Mouse (Mus musculus) naive thymus-derived CD4-positive, alpha-beta T cell, adult 5 months (primary cell): Measurements from ENCODE around the gene Gbp8. TPM values are rescaled to one million over a fixed set of nuclear protein-coding genes. Genes with fewer than 3 reads are reported as not detected.

ENCODE experiments used
- polyA plus RNA-seq: library from polyadenylated mRNA; unstranded; fragments of 100-300 nt; shearing (Covaris generic); gene quantifications from one replicate; pipeline ENCODE4 v1.2.1, GENCODE M21; 2017

Gene Gbp8
- polyA plus RNA-seq, result 63.0 TPM

GRCm38 (mm10) chr5:105139409-105140088 lies at the start of gene Gbp8, which contains the start of the genes Gbp9 and Gbp4:
Gene Gbp8 (minus strand): TSS chr5:105139540.
Gene Gbp9 (minus strand): TSS chr5:105139539.
Gene Gbp4 (minus strand): TSS chr5:105139586.

DNA sequence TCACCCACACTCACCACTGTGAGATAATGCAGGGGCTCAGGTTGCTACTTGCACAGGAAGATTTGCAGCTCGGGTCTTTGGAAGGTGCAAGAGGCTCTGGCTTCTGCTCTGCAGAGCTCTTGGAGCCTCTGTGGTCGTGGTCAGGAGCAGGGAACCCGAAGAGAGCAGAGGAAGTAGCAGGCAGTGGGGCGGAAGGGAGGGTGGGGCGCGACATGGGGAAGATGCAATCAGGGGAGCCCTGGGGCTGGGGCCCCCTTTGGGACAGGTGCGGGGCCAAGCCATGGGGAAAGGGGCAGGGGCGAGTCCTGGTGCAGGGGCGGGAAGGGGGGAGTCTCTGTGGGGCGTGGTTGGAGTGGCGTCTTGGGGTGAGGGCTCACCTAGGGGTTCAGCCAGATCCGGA lies 156.8 kb downstream of the Gbp8 start, which contains the start of gene Abcg3:
Gene Abcg3 (minus strand): TSS at position 184 of the 400 bp plus-strand sequence.

Other genes with a start within 250 kb of the Gbp8 start
- gene Abcg3, start 156.8 kb downstream of the Gbp8 start, polyA plus RNA-seq, result 15.6 TPM
- gene Gbp9, start within 50 bp of the Gbp8 start, polyA plus RNA-seq, result 95.6 TPM
- 189 TPM for gene Gbp4, start within 50 bp of the Gbp8 start, polyA plus RNA-seq
- gene Gbp10, start 100.0 kb upstream of the Gbp8 start, polyA plus RNA-seq, result 20.7 TPM
- 0.22 TPM for gene Gm43302, start 154.2 kb upstream of the Gbp8 start, polyA plus RNA-seq
- gene Gbp6, start 154.2 kb upstream of the Gbp8 start, polyA plus RNA-seq, result 59.4 TPM